Comparison of ENCODE assay signal across 8 mouse cellular contexts in genomic region chr7:65155628-65156513, GRCm38 (mm10). TPM values are rescaled to one million over a fixed set of nuclear protein-coding genes. Genes with fewer than 3 reads are reported as not detected.
DNase-seq lines count a peak whose midpoint lies in the region; ATAC-seq lines count a peak whose summit lies in the region.

No protein-coding gene starts in this region.

- ATAC-seq in heart, embryonic 15.5 days (replicated peaks; ENCODE audit: insufficient number of reproducible peaks, insufficient read depth, low FRiP score, low read depth), result peak; percentile 63

- peak overlapping the region; percentile 100 for H3K4me2 ChIP-seq in heart, embryonic 15.5 days

- peaks cover 16% of the 10 kb centered on the region for H3K4me1 ChIP-seq in heart, embryonic 15.5 days (replicated peaks)

- H3K9me3 ChIP-seq in heart, embryonic 15.5 days (replicated peaks), result no peaks in the 10 kb centered on the region

- DNase-seq in urinary bladder, postnatal 14 days (ENCODE audit: low spot score), result peak; percentile 11
- no peak for DNase-seq in urinary bladder, postnatal 36 days (ENCODE audit: low spot score in 2 of 2)
- peak; percentile 77 for DNase-seq in embryo, embryonic 11 days
- peak; percentile 46 to 63 for DNase-seq in layer of hippocampus, postnatal 14 days (ENCODE audit: low spot score in 2 of 2)
- DNase-seq in lung, postnatal 14 days, result peak; percentile 11
- DNase-seq in right cerebral cortex, postnatal 4 days, result peak; percentile 59
- DNase-seq in thymus, adult 18-20 months, result no peak

- H3K9ac ChIP-seq in heart, embryonic 15.5 days, result peak overlapping the region; percentile 51

- H3K4me3 ChIP-seq in heart, embryonic 15.5 days, result peak overlapping the region; percentile 63

- under 1% methylated on average over 111 of the region's 122 CpGs for WGBS in heart, embryonic 15.5 days

- H3K36me3 ChIP-seq in heart, embryonic 15.5 days, result no peaks in the 10 kb centered on the region

- H3K27ac ChIP-seq in heart, embryonic 15.5 days, result no peak overlapping the region

- peaks cover 72% of the 10 kb centered on the region for H3K27me3 ChIP-seq in heart, embryonic 15.5 days

RNA-seq across cellular contexts. Expression of gene Fam189a1, which starts 0.5 kb away (rescaled TPM):
- 0.31 and 0.49 TPM in 2 replicates for polyA plus RNA-seq in heart, embryonic 15.5 days (2015; fragmentation: Nextera tagmentation; extraction: Ambion mirVana)
- total RNA-seq in layer of hippocampus, postnatal 14 days (2021), result 10 to 100 TPM; 70.5 to 72.7 TPM

Comparison
In these comparisons a context has a peak if more than half of its experiments do, and no peak if none do; other contexts are left out.
1. DNase-seq: peak in urinary bladder, postnatal 14 days (single experiment), embryo, embryonic 11 days (single experiment), layer of hippocampus, postnatal 14 days (2 of 2), lung, postnatal 14 days (single experiment) and right cerebral cortex, postnatal 4 days (single experiment); none in urinary bladder, postnatal 36 days (0 of 2) and thymus, adult 18-20 months (0 of 2).